Mouse (Mus musculus) brown adipose tissue, adult 24 weeks (tissue): ENCODE measurements around the gene Mpz. TPM values are rescaled to one million over a fixed set of nuclear protein-coding genes. Genes with fewer than 3 reads are reported as not detected.

Experiments used
- polyA plus RNA-seq: library from polyadenylated mRNA; stranded (reverse); fragments of >200 nt; gene quantifications from 2 replicates; pipeline ENCODE4 v1.2.4, GENCODE M21; 2012; ENCODE audit not compliant: missing spikeins, insufficient read depth, insufficient read length

The Mpz gene
- polyA plus RNA-seq, 1 experiment: 4.6 TPM

Other genes with a start within 250 kb of the Mpz start
- gene Fcrlb, start 237.8 kb upstream of the Mpz start, polyA plus RNA-seq: not detected in 2 replicates
- gene Fcrla, start 223.1 kb upstream of the Mpz start, polyA plus RNA-seq: 1.8 TPM in 1 of 2 replicates, not detected in the other
- 11.0 and 11.9 TPM in 2 replicates for gene Fcgr2b, start 174.2 kb upstream of the Mpz start, polyA plus RNA-seq
- gene Fcgr4, start 131.8 kb upstream of the Mpz start, polyA plus RNA-seq: 2.2 and 3.9 TPM in 2 replicates
- gene Fcgr3, start 85.8 kb upstream of the Mpz start, polyA plus RNA-seq: 15.9 and 17.1 TPM in 2 replicates
- gene Cfap126, start 36.8 kb upstream of the Mpz start, polyA plus RNA-seq: 2.6 and 11.0 TPM in 2 replicates
- 1,219 and 1,267 TPM in 2 replicates for gene Sdhc, start 108 bp upstream of the Mpz start, polyA plus RNA-seq
- 3.3 and 4.2 TPM in 2 replicates for gene Pcp4l1, start 45.6 kb downstream of the Mpz start, polyA plus RNA-seq
- gene Nr1i3, start 63.3 kb downstream of the Mpz start, polyA plus RNA-seq: not detected in 2 replicates
- gene Tomm40l, start 71.8 kb downstream of the Mpz start, polyA plus RNA-seq: 59.3 and 65.5 TPM in 2 replicates
- gene Apoa2, start 74.3 kb downstream of the Mpz start, polyA plus RNA-seq: 3.5 and 19.0 TPM in 2 replicates
- gene Fcer1g, start 83.7 kb downstream of the Mpz start, polyA plus RNA-seq: 29.3 and 35.1 TPM in 2 replicates
- gene Adamts4, start 99.7 kb downstream of the Mpz start, polyA plus RNA-seq: 0.50 and 1.2 TPM in 2 replicates
- gene Ndufs2, start 100.7 kb downstream of the Mpz start, polyA plus RNA-seq: 1,478 and 1,710 TPM in 2 replicates
- 11.3 and 12.1 TPM in 2 replicates for gene B4galt3, start 119.6 kb downstream of the Mpz start, polyA plus RNA-seq
- 12.3 and 15.2 TPM in 2 replicates for gene Ppox, start 130.5 kb downstream of the Mpz start, polyA plus RNA-seq
- 11.7 and 14.7 TPM in 2 replicates for gene Usp21, start 137.3 kb downstream of the Mpz start, polyA plus RNA-seq
- 149 and 183 TPM in 2 replicates for gene Ufc1, start 144.3 kb downstream of the Mpz start, polyA plus RNA-seq
- gene Dedd, start 178.4 kb downstream of the Mpz start, polyA plus RNA-seq: 22.3 and 27.1 TPM in 2 replicates
- 41.1 and 62.5 TPM in 2 replicates for gene Nit1, start 194.9 kb downstream of the Mpz start, polyA plus RNA-seq
- 73.2 and 83.7 TPM in 2 replicates for gene Pfdn2, start 195.0 kb downstream of the Mpz start, polyA plus RNA-seq
- not detected in 2 replicates for gene Klhdc9, start 210.1 kb downstream of the Mpz start, polyA plus RNA-seq
- gene Nectin4, start 219.4 kb downstream of the Mpz start, polyA plus RNA-seq: not detected in 2 replicates
- 2.1 and 3.0 TPM in 2 replicates for gene Arhgap30, start 238.2 kb downstream of the Mpz start, polyA plus RNA-seq